Mouse (Mus musculus): ENCODE results near the gene Ppfia4. TPM values are rescaled to one million over a fixed set of nuclear protein-coding genes. Genes with fewer than 3 reads are reported as not detected.

The Ppfia4 gene
- polyA plus RNA-seq, 1 experiment from 2014 or later = 25.6 TPM

- peaks cover 3% of the 10 kb centered on the region; the same call in 1 of the 2 replicates for H3K4me1 ChIP-seq (ENCODE audit: control insufficient read depth, insufficient read depth, low read length)
- ATAC-seq = no peak
- no peaks in the 10 kb centered on the region for H3K9me3 ChIP-seq (replicated peaks; ENCODE audit: control insufficient read depth, low read length, poor library complexity, severe bottlenecking)
- no peak overlapping the region for H3K27ac ChIP-seq (ENCODE audit: low read length)
- H3K4me2 ChIP-seq (ENCODE audit: low read length) = no peak overlapping the region
- WGBS = 55% methylated on average over 10 of the region's 10 CpGs
- H3K36me3 ChIP-seq (ENCODE audit: control insufficient read depth, insufficient read depth, low read length) = no peaks in the 10 kb centered on the region
- no peak overlapping the region for H3K4me3 ChIP-seq (ENCODE audit: low read depth, low read length)
- no peaks in the 10 kb centered on the region; the same call in 1 of the 2 replicates for H3K27me3 ChIP-seq (ENCODE audit: control insufficient read depth, insufficient read depth, low read depth, low read length)
- no peak overlapping the region for H3K9ac ChIP-seq (ENCODE audit: low read depth, low read length)
Measured at GRCm38 (mm10) chr1:134285458-134286120, 47.1 kb downstream of the Ppfia4 start.

DNA sequence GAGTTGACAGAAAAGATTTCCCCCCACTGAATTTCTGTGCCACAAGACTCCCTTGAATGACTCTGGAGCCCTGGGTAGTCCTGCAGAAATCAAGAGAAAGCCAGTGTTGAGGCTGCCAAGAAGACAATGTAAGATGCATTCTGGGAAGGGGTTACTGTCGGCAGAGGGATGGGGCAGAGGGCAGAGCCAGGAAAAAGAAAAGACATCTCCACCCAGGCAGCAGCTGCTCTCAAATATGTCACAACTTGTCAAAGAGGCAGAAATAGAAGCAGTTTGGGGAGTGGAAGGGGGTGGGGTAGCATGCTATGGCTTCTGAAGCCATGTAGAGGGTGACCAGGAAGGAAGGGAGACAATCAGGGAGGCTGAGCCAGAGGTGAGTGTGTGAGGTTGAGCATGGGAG, 49.6 kb downstream of the Ppfia4 start:
- H3K9ac ChIP-seq (ENCODE audit: low read depth, low read length) = no peak overlapping the region
- no peaks in the 10 kb centered on the region for H3K27me3 ChIP-seq (ENCODE audit: control insufficient read depth, insufficient read depth, low read depth, low read length)
- H3K9me3 ChIP-seq (replicated peaks; ENCODE audit: control insufficient read depth, low read length, poor library complexity, severe bottlenecking) = no peaks in the 10 kb centered on the region
- no peaks in the 10 kb centered on the region for H3K4me1 ChIP-seq (ENCODE audit: control insufficient read depth, insufficient read depth, low read length)
- no peak for ATAC-seq
- WGBS = 38% methylated on average over 1 of the region's 1 CpGs
- no peak overlapping the region for H3K4me3 ChIP-seq (ENCODE audit: low read depth, low read length)
- H3K27ac ChIP-seq (ENCODE audit: low read length) = no peak overlapping the region
- no peak overlapping the region for H3K4me2 ChIP-seq (ENCODE audit: low read length)
- H3K36me3 ChIP-seq (ENCODE audit: control insufficient read depth, insufficient read depth, low read length) = no peaks in the 10 kb centered on the region

GRCm38 (mm10) chr1:134282342-134282741, 50.4 kb downstream of the Ppfia4 start:
- Histone ChIP-seq H3K9ac (ENCODE audit: low read depth, low read length) (no peak overlapping the region), H3K27me3 (ENCODE audit: control insufficient read depth, insufficient read depth, low read depth, low read length) (no peaks in the 10 kb centered on the region), H3K4me1 (ENCODE audit: control insufficient read depth, insufficient read depth, low read length) (no peaks in the 10 kb centered on the region), H3K36me3 (ENCODE audit: control insufficient read depth, insufficient read depth, low read length) (no peaks in the 10 kb centered on the region), H3K4me2 (ENCODE audit: low read length) (no peak overlapping the region), H3K4me3 (ENCODE audit: low read depth, low read length) (no peak overlapping the region), H3K9me3 (replicated peaks; ENCODE audit: control insufficient read depth, low read length, poor library complexity, severe bottlenecking) (no peaks in the 10 kb centered on the region), H3K27ac (ENCODE audit: low read length) (no peak overlapping the region)
- WGBS = 86% methylated on average over 3 of the region's 3 CpGs
- no peak for ATAC-seq

GRCm38 (mm10) chr1:134281563-134281962, 51.2 kb downstream of the Ppfia4 start:
- H3K9me3 ChIP-seq (replicated peaks; ENCODE audit: control insufficient read depth, low read length, poor library complexity, severe bottlenecking) = no peaks in the 10 kb centered on the region
- no peak overlapping the region for H3K9ac ChIP-seq (ENCODE audit: low read depth, low read length)
- 73% methylated on average over 4 of the region's 4 CpGs for WGBS
- no peak overlapping the region for H3K4me3 ChIP-seq (ENCODE audit: low read depth, low read length)
- no peak overlapping the region for H3K4me2 ChIP-seq (ENCODE audit: low read length)
- no peaks in the 10 kb centered on the region for H3K27me3 ChIP-seq (ENCODE audit: control insufficient read depth, insufficient read depth, low read depth, low read length)
- no peak overlapping the region for H3K27ac ChIP-seq (ENCODE audit: low read length)
- no peaks in the 10 kb centered on the region for H3K36me3 ChIP-seq (ENCODE audit: control insufficient read depth, insufficient read depth, low read length)
- no peaks in the 10 kb centered on the region for H3K4me1 ChIP-seq (ENCODE audit: control insufficient read depth, insufficient read depth, low read length)
- no peak for ATAC-seq

DNA sequence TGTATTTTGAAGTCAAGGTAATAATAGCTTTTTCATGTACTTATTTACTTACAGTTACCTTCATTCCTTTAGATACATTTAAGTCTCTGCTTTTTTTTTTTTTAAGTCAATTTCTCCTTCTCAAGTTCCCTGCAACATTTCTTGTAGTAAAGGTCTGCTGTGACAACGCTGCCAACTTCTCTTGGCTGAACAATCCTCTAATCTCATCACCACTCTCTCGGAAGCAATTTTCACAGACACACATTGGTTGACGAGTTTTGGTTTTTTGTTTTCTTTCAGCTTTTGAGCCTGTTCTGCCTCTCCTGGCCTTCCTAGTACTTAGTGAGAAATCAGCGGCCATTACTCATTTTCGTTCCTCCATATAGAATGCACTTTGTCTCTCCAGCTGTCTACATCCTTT, 52.6 kb downstream of the Ppfia4 start:
- H3K36me3 ChIP-seq (ENCODE audit: control insufficient read depth, insufficient read depth, low read length) = no peaks in the 10 kb centered on the region
- no peaks in the 10 kb centered on the region for H3K4me1 ChIP-seq (ENCODE audit: control insufficient read depth, insufficient read depth, low read length)
- no peak overlapping the region for H3K4me3 ChIP-seq (ENCODE audit: low read depth, low read length)
- 71% methylated on average over 5 of the region's 5 CpGs for WGBS
- no peaks in the 10 kb centered on the region for H3K27me3 ChIP-seq (ENCODE audit: control insufficient read depth, insufficient read depth, low read depth, low read length)
- H3K4me2 ChIP-seq (ENCODE audit: low read length) = no peak overlapping the region
- H3K9me3 ChIP-seq (replicated peaks; ENCODE audit: control insufficient read depth, low read length, poor library complexity, severe bottlenecking) = no peaks in the 10 kb centered on the region
- ATAC-seq = no peak
- H3K9ac ChIP-seq (ENCODE audit: low read depth, low read length) = no peak overlapping the region
- H3K27ac ChIP-seq (ENCODE audit: low read length) = no peak overlapping the region

DNA sequence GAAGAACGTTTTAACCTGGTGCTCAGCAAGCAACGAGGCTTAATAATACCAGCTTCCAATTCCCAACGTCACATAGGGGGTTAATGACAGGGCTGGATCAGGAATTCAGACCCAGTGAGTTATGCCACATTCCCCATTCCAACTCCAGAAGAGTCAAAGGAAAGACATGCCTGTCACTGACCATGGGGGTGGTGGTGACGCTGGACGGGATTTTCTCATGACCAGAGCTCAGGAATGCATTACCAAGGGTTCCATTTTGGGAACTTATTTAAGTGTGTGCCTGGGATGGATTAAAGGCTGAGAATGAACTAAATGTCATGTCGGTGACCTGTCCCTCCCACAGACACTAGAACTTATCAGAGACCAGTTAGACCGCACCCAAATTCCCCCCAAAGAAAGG, 55.9 kb downstream of the Ppfia4 start:
- no peaks in the 10 kb centered on the region for H3K36me3 ChIP-seq (ENCODE audit: control insufficient read depth, insufficient read depth, low read length)
- no peak for ATAC-seq
- no peak overlapping the region for H3K9ac ChIP-seq (ENCODE audit: low read depth, low read length)
- no peaks in the 10 kb centered on the region for H3K4me1 ChIP-seq (ENCODE audit: control insufficient read depth, insufficient read depth, low read length)
- no peak overlapping the region for H3K4me2 ChIP-seq (ENCODE audit: low read length)
- H3K27ac ChIP-seq (ENCODE audit: low read length) = no peak overlapping the region
- H3K27me3 ChIP-seq (ENCODE audit: control insufficient read depth, insufficient read depth, low read depth, low read length) = no peaks in the 10 kb centered on the region
- H3K4me3 ChIP-seq (ENCODE audit: low read depth, low read length) = no peak overlapping the region
- no peaks in the 10 kb centered on the region for H3K9me3 ChIP-seq (replicated peaks; ENCODE audit: control insufficient read depth, low read length, poor library complexity, severe bottlenecking)
- 70% methylated on average over 7 of the region's 7 CpGs for WGBS

GRCm38 (mm10) chr1:134275616-134276464, 56.9 kb downstream of the Ppfia4 start:
- H3K27ac ChIP-seq (ENCODE audit: low read length) = no peak overlapping the region
- WGBS = 81% methylated on average over 13 of the region's 13 CpGs
- H3K4me1 ChIP-seq (ENCODE audit: control insufficient read depth, insufficient read depth, low read length) = no peaks in the 10 kb centered on the region
- no peaks in the 10 kb centered on the region for H3K36me3 ChIP-seq (ENCODE audit: control insufficient read depth, insufficient read depth, low read length)
- no peaks in the 10 kb centered on the region for H3K9me3 ChIP-seq (replicated peaks; ENCODE audit: control insufficient read depth, low read length, poor library complexity, severe bottlenecking)
- ATAC-seq = no peak
- H3K4me2 ChIP-seq (ENCODE audit: low read length) = no peak overlapping the region
- no peaks in the 10 kb centered on the region for H3K27me3 ChIP-seq (ENCODE audit: control insufficient read depth, insufficient read depth, low read depth, low read length)
- no peak overlapping the region for H3K9ac ChIP-seq (ENCODE audit: low read depth, low read length)
- no peak overlapping the region for H3K4me3 ChIP-seq (ENCODE audit: low read depth, low read length)

- Histone ChIP-seq H3K27me3 (ENCODE audit: control insufficient read depth, insufficient read depth, low read depth, low read length) (no peaks in the 10 kb centered on the region), H3K27ac (ENCODE audit: low read length) (no peak overlapping the region), H3K4me2 (ENCODE audit: low read length) (no peak overlapping the region), H3K4me1 (ENCODE audit: control insufficient read depth, insufficient read depth, low read length) (no peaks in the 10 kb centered on the region), H3K9ac (ENCODE audit: low read depth, low read length) (no peak overlapping the region), H3K9me3 (replicated peaks; ENCODE audit: control insufficient read depth, low read length, poor library complexity, severe bottlenecking) (no peaks in the 10 kb centered on the region), H3K4me3 (ENCODE audit: low read depth, low read length) (no peak overlapping the region), H3K36me3 (ENCODE audit: control insufficient read depth, insufficient read depth, low read length) (no peaks in the 10 kb centered on the region)
- ATAC-seq = no peak
- 80% methylated on average over 7 of the region's 7 CpGs for WGBS
Measured at GRCm38 (mm10) chr1:134274483-134274920, 58.2 kb downstream of the Ppfia4 start.

Data from midbrain, embryonic 16.5 days (tissue).